Mouse (Mus musculus): ENCODE data around the gene Sgf29.

DNA sequence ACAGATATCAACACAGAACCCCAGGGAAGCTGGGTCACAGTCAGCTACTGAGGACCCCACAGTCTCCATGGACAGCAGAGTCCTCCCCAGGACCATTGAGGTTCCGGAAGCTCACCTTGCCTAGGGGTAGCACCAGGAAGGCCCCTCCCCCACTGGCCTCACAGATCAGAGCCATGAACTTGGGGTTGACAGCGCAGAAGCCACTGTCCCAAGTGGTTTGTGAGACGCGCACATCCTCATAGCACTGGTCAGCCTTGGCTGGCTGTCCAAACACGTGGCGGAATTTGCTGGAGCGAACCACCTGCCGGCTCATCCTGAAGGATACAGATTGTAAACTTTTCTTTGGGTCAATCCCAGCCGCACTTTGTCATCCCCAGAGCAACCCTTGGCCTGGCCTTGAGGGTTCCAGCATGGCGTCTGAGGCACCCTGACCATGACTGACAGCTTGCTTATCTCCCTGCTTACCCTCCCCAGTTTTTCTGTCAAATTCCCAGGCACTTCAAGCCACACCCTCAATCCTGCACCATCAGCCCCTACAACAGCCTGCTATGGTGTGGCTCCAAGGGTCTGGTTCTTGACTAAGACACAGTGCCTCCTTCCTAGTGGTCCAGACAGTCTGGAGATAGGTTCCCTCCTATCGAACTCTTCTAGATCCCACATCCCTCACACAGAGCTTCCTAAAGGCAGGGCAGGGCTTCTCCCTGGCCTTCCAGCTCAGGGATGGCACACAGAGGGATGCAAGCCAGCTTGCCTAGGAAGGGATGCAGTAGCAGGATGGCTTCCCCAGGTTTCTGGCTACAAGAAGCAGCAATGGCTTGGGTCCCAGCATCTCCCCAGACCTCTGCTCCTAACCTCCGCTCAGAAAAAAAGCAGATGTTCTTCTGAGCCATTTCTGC, 54.0 kb downstream of the Sgf29 start:
- peak; percentile 15; the same call in 1 of the 2 replicates for TF ChIP-seq POLR2A (IDR thresholded peaks at IDR 0.05; ENCODE audit: borderline replicate concordance, low read depth, low read length)
- peak; percentile 25; the same call in 1 of the 2 replicates for TF ChIP-seq CTCF (IDR thresholded peaks at IDR 0.05; ENCODE audit: low read depth, low read length)

All from bone marrow macrophage, adult 2 months (primary cell).